Mouse (Mus musculus) spleen, adult 2 months (tissue): Measurements from ENCODE around the gene Lrmda. TPM values are rescaled to one million over a fixed set of nuclear protein-coding genes. Genes with fewer than 3 reads are reported as not detected.
"Not testable (repeated sequence)": the region's sequence is repeated elsewhere in the genome, so short reads cannot be mapped to it uniquely, and the experiment has no call there.

Experiments
- DNase-seq, 2 experiments: peaks; one replicate each; pipeline versions ENCODE4 v3.0.0 to v3.0.0-alpha.2; 2012 to 2021; ENCODE audit warnings: low spot score in 2 of 2, low read depth in 1 of 2
- H3K27ac ChIP-seq: fragments of 200-500 bp; 2 replicates; pipeline ENCODE4 v1.5.1; 2012; ENCODE audit warnings: low read length, inconsistent platforms; ENCODE audit not compliant: insufficient read depth
- H3K27me3 ChIP-seq: fragments of 200-500 bp; 2 replicates; pipeline ENCODE4 v1.6.1; 2012; ENCODE audit warnings: mild to moderate bottlenecking, moderate library complexity, low read length, inconsistent platforms; ENCODE audit not compliant: control insufficient read depth, insufficient read depth
- H3K36me3 ChIP-seq: fragments of 200-500 bp; 2 replicates; pipeline ENCODE4 v1.6.1; 2012; ENCODE audit warnings: mild to moderate bottlenecking, low read length, inconsistent platforms; ENCODE audit not compliant: control insufficient read depth, insufficient read depth
- H3K4me1 ChIP-seq: fragments of 200-500 bp; 2 replicates; pipeline ENCODE4 v1.6.1; 2011; ENCODE audit warnings: inconsistent platforms; ENCODE audit not compliant: control insufficient read depth, insufficient read depth, insufficient read length
- H3K4me3 ChIP-seq: fragments of 200-500 bp; 2 replicates; pipeline ENCODE4 v1.5.1; 2011; ENCODE audit warnings: mild to moderate bottlenecking, inconsistent platforms; ENCODE audit not compliant: insufficient read depth, insufficient read length; ENCODE audit errors: extremely low read depth
- CTCF ChIP-seq: fragments of 200-500 bp; IDR thresholded peaks from 2 replicates; pipeline ENCODE4 v1.5.1; 2011; ENCODE audit warnings: mild to moderate bottlenecking, inconsistent platforms; ENCODE audit not compliant: insufficient read depth, insufficient read length, insufficient replicate concordance; ENCODE audit errors: extremely low read depth
- POLR2A ChIP-seq: fragments of 200-500 bp; IDR thresholded peaks from 2 replicates; pipeline ENCODE4 v1.6.1; 2011; ENCODE audit warnings: low read depth, low read length, inconsistent platforms
- WGBS: fragments of 180-500 bp; shearing (Covaris S2); methylation state at CpG from one replicate; pipeline ENCODE4 v1.1.7; 2018; 5-methylcytosine and 5-hydroxymethylcytosine counted together
- polyA plus RNA-seq: library from polyadenylated mRNA; depleted of rRNA; stranded (reverse); fragments of >200 nt; gene quantifications from 2 replicates; pipeline ENCODE4 v1.2.3, GENCODE M21; 2012

Gene Lrmda
- polyA plus RNA-seq, 1 experiment: 0.37 TPM

- 92% methylated on average over 9 of the region's 9 CpGs for WGBS
- Histone ChIP-seq H3K4me1 (no peaks in the 10 kb centered on the region), H3K27ac (no peak overlapping the region), H3K4me3 (no peak overlapping the region), H3K27me3 (no peaks in the 10 kb centered on the region), H3K36me3 (no peaks in the 10 kb centered on the region)
- no peak for DNase-seq
- TF ChIP-seq CTCF (no peak), POLR2A (no peak)
Measured at GRCm38 (mm10) chr14:22582065-22582464, 562.6 kb downstream of the Lrmda start.

GRCm38 (mm10) chr14:22586281-22586680 is 566.8 kb downstream of the Lrmda start:
- no peaks in the 10 kb centered on the region for H3K27me3 ChIP-seq
- H3K36me3 ChIP-seq: no peaks in the 10 kb centered on the region
- no peak overlapping the region for H3K27ac ChIP-seq
- no peak for DNase-seq
- H3K4me1 ChIP-seq: no peaks in the 10 kb centered on the region
- TF ChIP-seq POLR2A: no peak
- no peak for TF ChIP-seq CTCF
- no peak overlapping the region for H3K4me3 ChIP-seq
- WGBS: 88% methylated on average over 4 of the region's 4 CpGs

- TF ChIP-seq CTCF (no peak), POLR2A (no peak)
- Histone ChIP-seq H3K27me3 (no peaks in the 10 kb centered on the region), H3K4me3 (no peak overlapping the region), H3K27ac (no peak overlapping the region), H3K4me1 (no peaks in the 10 kb centered on the region), H3K36me3 (no peaks in the 10 kb centered on the region)
- 89% methylated on average over 4 of the region's 4 CpGs for WGBS
- no peak for DNase-seq
Measured at GRCm38 (mm10) chr14:22586796-22587195, 567.3 kb downstream of the Lrmda start.

- no peak for DNase-seq
- no peak overlapping the region for H3K27ac ChIP-seq
- H3K27me3 ChIP-seq: no peaks in the 10 kb centered on the region
- H3K4me3 ChIP-seq: no peak overlapping the region
- no peaks in the 10 kb centered on the region for H3K4me1 ChIP-seq
- no peaks in the 10 kb centered on the region for H3K36me3 ChIP-seq
- WGBS: 69% methylated on average over 4 of the region's 4 CpGs
- no peak for TF ChIP-seq CTCF
- TF ChIP-seq POLR2A: no peak
Measured at GRCm38 (mm10) chr14:22587285-22587957, 567.9 kb downstream of the Lrmda start.

GRCm38 (mm10) chr14:22587958-22588296 is 568.4 kb downstream of the Lrmda start:
- no peak for TF ChIP-seq CTCF
- TF ChIP-seq POLR2A: no peak
- 95% methylated on average over 4 of the region's 4 CpGs for WGBS
- Histone ChIP-seq H3K27me3 (no peaks in the 10 kb centered on the region), H3K36me3 (no peaks in the 10 kb centered on the region), H3K27ac (no peak overlapping the region), H3K4me1 (no peaks in the 10 kb centered on the region), H3K4me3 (no peak overlapping the region)
- no peak for DNase-seq

GRCm38 (mm10) chr14:22588394-22588793 is 568.9 kb downstream of the Lrmda start:
- not testable (repeated sequence) for H3K36me3 ChIP-seq, DNase-seq, H3K27ac ChIP-seq, H3K27me3 ChIP-seq, H3K4me3 ChIP-seq, H3K4me1 ChIP-seq
- WGBS: 35% methylated on average over 1 of the region's 1 CpGs

- DNase-seq: no peak
- Histone ChIP-seq H3K27ac (no peak overlapping the region), H3K4me1 (no peaks in the 10 kb centered on the region), H3K27me3 (no peaks in the 10 kb centered on the region), H3K36me3 (no peaks in the 10 kb centered on the region), H3K4me3 (no peak overlapping the region)
- WGBS: 84% methylated on average over 7 of the region's 7 CpGs
- no peak for TF ChIP-seq CTCF
Measured at GRCm38 (mm10) chr14:22589503-22590215, 570.1 kb downstream of the Lrmda start.
